Mouse (Mus musculus) lung, embryonic 14.5 days (tissue): ENCODE measurements at regions not wholly inside any gene's neighbourhood (a gene's known extent, or its start where the extent isn't known, plus 50 kb on each side); places are given as distances from the start of the nearest gene placed in this dataset.

ENCODE experiments used
- ATAC-seq: fragments of 200-750 bp; cut with Nextera tagmentation; 2 replicates; pipeline ENCODE4 v1.8.0; 2017; ENCODE audit warnings: mild to moderate bottlenecking, moderate TSS enrichment, moderate library complexity; ENCODE audit not compliant: insufficient read depth
- DNase-seq: peaks from one replicate; pipeline ENCODE4 v3.0.0-alpha.2; 2015
- H3K27ac ChIP-seq: fragments of 300-500 bp; sonication (generic); 2 replicates; pipeline ENCODE4 v1.5.1; 2014; ENCODE audit warnings: low read depth, mild to moderate bottlenecking, moderate library complexity
- H3K27me3 ChIP-seq: fragments of 300-500 bp; sonication (generic); 2 replicates; pipeline ENCODE4 v1.6.1; 2014; ENCODE audit warnings: low read length, control low read depth; ENCODE audit not compliant: insufficient read depth
- H3K36me3 ChIP-seq: fragments of 300-500 bp; sonication (generic); 2 replicates; pipeline ENCODE4 v1.6.1; 2014; ENCODE audit warnings: control low read depth; ENCODE audit not compliant: insufficient read depth
- H3K4me1 ChIP-seq: fragments of 300-500 bp; sonication (generic); 2 replicates; pipeline ENCODE4 v1.6.1; 2014; ENCODE audit warnings: antibody characterized with exemption, control low read depth; ENCODE audit not compliant: insufficient read depth
- H3K4me2 ChIP-seq: fragments of 300-500 bp; sonication (generic); 2 replicates; pipeline ENCODE4 v1.6.1; 2014; ENCODE audit warnings: mild to moderate bottlenecking
- H3K4me3 ChIP-seq: fragments of 300-500 bp; sonication (generic); 2 replicates; pipeline ENCODE4 v1.5.1; 2014; ENCODE audit warnings: low read depth, low read length
- H3K9ac ChIP-seq: fragments of 300-500 bp; sonication (generic); 2 replicates; pipeline ENCODE4 v1.6.1; 2014
- H3K9me3 ChIP-seq: fragments of 300-500 bp; sonication (generic); 2 replicates; pipeline ENCODE4 v1.6.1; 2016; ENCODE audit warnings: low read depth, low read length, control low read depth
- CTCF ChIP-seq: IDR thresholded peaks from 2 replicates; pipeline ENCODE4 v1.5.1; 2016; ENCODE audit warnings: antibody characterized with exemption, low read depth
- WGBS: fragments of 180-500 bp; shearing (Covaris S2); extraction: QIAGEN DNeasy Blood & Tissue Kit; methylation state at CpG from one replicate; pipeline ENCODE4 v1.1.7; 2014; 5-methylcytosine and 5-hydroxymethylcytosine counted together

- DNase-seq (no peak), ATAC-seq (no peak)
- no peak overlapping the region for H3K9ac ChIP-seq
- no peaks in the 10 kb centered on the region for H3K9me3 ChIP-seq
- peaks cover 18% of the 10 kb centered on the region for H3K4me1 ChIP-seq
- H3K27ac ChIP-seq = peak overlapping the region; percentile 69; the same call in 1 of the 2 replicates
- H3K4me3 ChIP-seq = no peak overlapping the region
- H3K27me3 ChIP-seq = no peaks in the 10 kb centered on the region
- H3K4me2 ChIP-seq = no peak overlapping the region
- no peaks in the 10 kb centered on the region for H3K36me3 ChIP-seq
- no peak for TF ChIP-seq CTCF
- WGBS = 88% methylated on average over 4 of the region's 4 CpGs
Measured at GRCm38 (mm10) chr1:43359662-43360061, 84.7 kb upstream of the Nck2 start.

GRCm38 (mm10) chr1:43360291-43360690 lies 84.1 kb upstream of the Nck2 start:
- no peak overlapping the region for H3K9ac ChIP-seq
- no peaks in the 10 kb centered on the region for H3K9me3 ChIP-seq
- peak; percentile 75 for ATAC-seq
- peaks cover 18% of the 10 kb centered on the region for H3K4me1 ChIP-seq
- no peaks in the 10 kb centered on the region for H3K36me3 ChIP-seq
- peak overlapping the region; percentile 69 for H3K27ac ChIP-seq
- H3K4me3 ChIP-seq = no peak overlapping the region
- H3K27me3 ChIP-seq = no peaks in the 10 kb centered on the region
- 10% methylated on average over 8 of the region's 8 CpGs for WGBS
- peak; percentile 83 for DNase-seq
- no peak for TF ChIP-seq CTCF
- peak overlapping the region; percentile 18; the same call in 1 of the 2 replicates for H3K4me2 ChIP-seq

GRCm38 (mm10) chr1:43360741-43361140 lies 83.6 kb upstream of the Nck2 start:
- H3K9ac ChIP-seq = no peak overlapping the region
- ATAC-seq = peak; percentile 82
- H3K4me2 ChIP-seq = peak overlapping the region; percentile 18; the same call in 1 of the 2 replicates
- peak overlapping the region; percentile 69 for H3K27ac ChIP-seq
- no peaks in the 10 kb centered on the region for H3K9me3 ChIP-seq
- DNase-seq = peak; percentile 76
- no peak for TF ChIP-seq CTCF
- no peak overlapping the region for H3K4me3 ChIP-seq
- no peaks in the 10 kb centered on the region for H3K27me3 ChIP-seq
- H3K4me1 ChIP-seq = peaks cover 18% of the 10 kb centered on the region
- no peaks in the 10 kb centered on the region for H3K36me3 ChIP-seq
- WGBS = 8% methylated on average over 4 of the region's 4 CpGs

GRCm38 (mm10) chr1:43361455-43361863 lies 82.9 kb upstream of the Nck2 start:
- H3K9me3 ChIP-seq = no peaks in the 10 kb centered on the region
- H3K36me3 ChIP-seq = no peaks in the 10 kb centered on the region
- WGBS = 21% methylated on average over 3 of the region's 3 CpGs
- H3K27me3 ChIP-seq = no peaks in the 10 kb centered on the region
- H3K4me1 ChIP-seq = peaks cover 18% of the 10 kb centered on the region
- H3K27ac ChIP-seq = no peak overlapping the region
- no peak overlapping the region for H3K4me2 ChIP-seq
- no peak overlapping the region for H3K9ac ChIP-seq
- no peak for TF ChIP-seq CTCF
- ATAC-seq (peak; percentile 47; the same call in 1 of the 2 replicates), DNase-seq (peak; percentile 64)
- H3K4me3 ChIP-seq = no peak overlapping the region

- no peaks in the 10 kb centered on the region for H3K36me3 ChIP-seq
- H3K9ac ChIP-seq = no peak overlapping the region
- H3K27me3 ChIP-seq = no peaks in the 10 kb centered on the region
- H3K4me2 ChIP-seq = no peak overlapping the region
- 43% methylated on average over 5 of the region's 5 CpGs for WGBS
- H3K4me1 ChIP-seq = peaks cover 18% of the 10 kb centered on the region
- no peak for TF ChIP-seq CTCF
- H3K27ac ChIP-seq = no peak overlapping the region
- ATAC-seq (no peak), DNase-seq (no peak)
- H3K4me3 ChIP-seq = no peak overlapping the region
- H3K9me3 ChIP-seq = no peaks in the 10 kb centered on the region
Measured at GRCm38 (mm10) chr1:43362136-43362535, 82.2 kb upstream of the Nck2 start.

GRCm38 (mm10) chr1:43363178-43363577 lies 81.2 kb upstream of the Nck2 start:
- DNase-seq (no peak), ATAC-seq (no peak)
- Histone ChIP-seq H3K9me3 (no peaks in the 10 kb centered on the region), H3K27me3 (no peaks in the 10 kb centered on the region), H3K4me3 (no peak overlapping the region), H3K36me3 (no peaks in the 10 kb centered on the region), H3K27ac (no peak overlapping the region), H3K4me1 (peaks cover 18% of the 10 kb centered on the region), H3K9ac (no peak overlapping the region), H3K4me2 (no peak overlapping the region)
- no peak for TF ChIP-seq CTCF
- 70% methylated on average over 4 of the region's 4 CpGs for WGBS

- Histone ChIP-seq H3K4me1 (peaks cover 4% of the 10 kb centered on the region; the same call in 1 of the 2 replicates), H3K27ac (no peak overlapping the region), H3K9me3 (no peaks in the 10 kb centered on the region), H3K36me3 (no peaks in the 10 kb centered on the region), H3K27me3 (no peaks in the 10 kb centered on the region), H3K4me3 (no peak overlapping the region), H3K4me2 (no peak overlapping the region), H3K9ac (no peak overlapping the region)
- 72% methylated on average over 2 of the region's 2 CpGs for WGBS
- ATAC-seq = no peak
- DNase-seq = no peak
- no peak for TF ChIP-seq CTCF
Measured at GRCm38 (mm10) chr1:43366433-43366832, 77.9 kb upstream of the Nck2 start.
